Mouse (Mus musculus) neural tube, embryonic 14.5 days (tissue): ENCODE measurements around the gene Hhatl. TPM values are rescaled to one million over a fixed set of nuclear protein-coding genes. Genes with fewer than 3 reads are reported as not detected.

Source experiments
- ATAC-seq: fragments of 200-750 bp; cut with Nextera tagmentation; 2 replicates; pipeline ENCODE4 v1.8.0; 2017; ENCODE audit warnings: low read depth, mild to moderate bottlenecking, moderate TSS enrichment, moderate library complexity
- H3K27ac ChIP-seq: fragments of 300-500 bp; sonication (generic); 2 replicates; pipeline ENCODE4 v1.5.1; 2014; ENCODE audit warnings: low read depth, mild to moderate bottlenecking, control low read depth, low read length, moderate library complexity, mixed read lengths
- H3K27me3 ChIP-seq: fragments of 300-500 bp; sonication (generic); 2 replicates; pipeline ENCODE4 v1.6.1; 2014; ENCODE audit warnings: low read length; ENCODE audit not compliant: control insufficient read depth, insufficient read depth
- H3K36me3 ChIP-seq: fragments of 300-500 bp; sonication (generic); 2 replicates; pipeline ENCODE4 v1.6.1; 2014; ENCODE audit warnings: low read length, mixed read lengths; ENCODE audit not compliant: control insufficient read depth, insufficient read depth
- H3K4me1 ChIP-seq: fragments of 300-500 bp; sonication (generic); 2 replicates; pipeline ENCODE4 v1.6.1; 2014; ENCODE audit warnings: low read length; ENCODE audit not compliant: control insufficient read depth, insufficient read depth
- H3K4me2 ChIP-seq: fragments of 300-500 bp; sonication (generic); 2 replicates; pipeline ENCODE4 v1.6.1; 2014; ENCODE audit warnings: mild to moderate bottlenecking, low read depth, low read length, control low read depth
- H3K4me3 ChIP-seq: fragments of 300-500 bp; sonication (generic); 2 replicates; pipeline ENCODE4 v1.5.1; 2014; ENCODE audit warnings: low read depth, low read length, control low read depth, mixed read lengths
- H3K9ac ChIP-seq: fragments of 300-500 bp; sonication (generic); replicated peaks from 2 replicates; pipeline ENCODE4 v1.6.1; 2014; ENCODE audit warnings: low read depth, mild to moderate bottlenecking, control low read depth, low read length, mixed read lengths
- H3K9me3 ChIP-seq: fragments of 300-500 bp; sonication (generic); 2 replicates; pipeline ENCODE4 v1.6.1; 2016; ENCODE audit warnings: low read length; ENCODE audit not compliant: control insufficient read depth
- WGBS: fragments of 180-500 bp; shearing (Covaris S2); extraction: QIAGEN DNeasy Blood & Tissue Kit; methylation state at CpG from one replicate; pipeline ENCODE4 v1.1.7; 2014; 5-methylcytosine and 5-hydroxymethylcytosine counted together
- polyA plus RNA-seq: library from polyadenylated mRNA; unstranded; fragments of >200 nt; fragmentation: Nextera tagmentation; extraction: Ambion mirVana; gene quantifications from 2 replicates; pipeline ENCODE4 v1.2.1, GENCODE M21; 2014

Hhatl gene
- polyA plus RNA-seq: 0.26 and 0.40 TPM in 2 replicates

- H3K9ac ChIP-seq: no peak within 1 kb of the TSS
- WGBS: 55% methylated on average over 23 of the region's 24 CpGs
Measured at GRCm38 (mm10) chr9:121791757-121792521, at the start of gene Hhatl. Hhatl (minus strand) TSS chr9:121792507.

DNA sequence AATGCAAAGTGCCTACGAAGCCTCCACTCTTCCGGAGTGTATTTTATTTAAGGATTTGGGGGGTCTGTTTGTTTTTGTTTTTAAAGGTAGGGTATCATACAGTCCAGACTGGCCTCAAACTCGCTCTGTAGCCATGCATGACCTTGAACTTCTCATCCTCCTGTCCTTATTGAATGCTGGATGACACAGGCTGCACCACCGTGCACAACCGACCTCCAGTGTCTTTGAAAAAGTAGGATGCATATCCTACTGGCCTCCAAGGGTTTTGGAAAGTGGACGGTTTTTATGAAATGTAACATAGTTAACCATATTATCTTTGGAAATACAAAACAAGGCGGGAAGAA lies 47.3 kb upstream of the Hhatl start:
- peak; percentile 50; the same call in 1 of the 2 replicates for ATAC-seq
- H3K27ac ChIP-seq: no peak overlapping the region
- no peaks in the 10 kb centered on the region for H3K4me1 ChIP-seq
- no peaks in the 10 kb centered on the region for H3K36me3 ChIP-seq
- 40% methylated on average over 7 of the region's 7 CpGs for WGBS
- H3K27me3 ChIP-seq: no peaks in the 10 kb centered on the region
- peak overlapping the region; percentile 32; the same call in 1 of the 2 replicates for H3K9ac ChIP-seq
- peak overlapping the region; percentile 42 for H3K4me3 ChIP-seq
- peak overlapping the region; percentile 70 for H3K4me2 ChIP-seq
- H3K9me3 ChIP-seq: no peaks in the 10 kb centered on the region

More at GRCm38 (mm10) chr9:121791757-121792521, at the start of gene Hhatl:
- Histone ChIP-seq H3K27ac (no peak within 1 kb of the TSS), H3K4me2 (no peak within 1 kb of the TSS), H3K36me3 (no peaks in the 10 kb centered on the region), H3K4me1 (no peaks in the 10 kb centered on the region), H3K9me3 (no peaks in the 10 kb centered on the region), H3K4me3 (no peak within 1 kb of the TSS), H3K27me3 (no peaks in the 10 kb centered on the region)
- no peak for ATAC-seq

DNA sequence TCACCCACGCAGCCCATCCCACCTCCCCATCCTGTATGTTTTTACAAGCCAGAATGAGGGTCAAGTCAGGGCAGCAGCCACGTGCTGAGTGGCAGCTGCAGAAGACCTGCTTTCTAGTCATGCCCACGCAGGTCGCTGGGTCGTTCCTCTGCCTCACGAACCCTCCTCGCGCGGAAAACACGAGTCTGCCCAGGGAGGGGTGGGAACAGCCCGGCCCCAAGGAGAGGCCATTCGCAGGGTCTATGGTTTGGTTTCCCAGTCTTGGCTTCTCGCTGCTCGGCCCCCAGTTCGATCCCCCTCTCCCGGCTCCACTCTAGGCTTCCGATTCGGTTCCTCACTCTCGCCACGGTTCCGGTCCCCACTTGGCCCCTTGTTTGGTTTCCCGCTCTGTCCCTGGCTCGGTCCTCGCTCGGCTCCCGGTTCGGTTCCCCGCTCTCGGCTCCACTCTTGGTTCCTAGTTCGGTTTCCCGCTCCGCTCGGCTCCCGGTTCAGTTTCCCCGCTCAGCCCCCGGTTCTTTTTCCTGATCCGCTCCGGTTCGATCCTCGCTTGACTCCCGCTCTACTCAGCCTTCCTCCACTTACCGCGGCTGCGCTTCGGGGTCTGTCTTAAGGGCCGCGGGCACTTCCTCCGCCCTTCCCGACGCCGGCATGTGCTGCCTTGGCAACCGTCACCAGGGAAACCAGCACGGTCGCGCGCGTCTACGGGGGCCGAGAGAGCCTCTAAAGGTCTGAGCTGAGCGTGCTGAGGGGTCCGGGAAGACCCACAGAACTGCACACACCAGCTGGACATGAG lies 46.7 kb upstream of the Hhatl start, which contains the start of gene Ccdc13:
Gene Ccdc13 (minus strand): TSS at position 633 of the 793 bp plus-strand sequence.
- no peak within 1 kb of the TSS for H3K27ac ChIP-seq
- H3K27me3 ChIP-seq: no peaks in the 10 kb centered on the region
- H3K36me3 ChIP-seq: no peaks in the 10 kb centered on the region
- 3% methylated on average over 58 of the region's 61 CpGs for WGBS
- peak within 1 kb of the TSS; percentile 42 for H3K4me3 ChIP-seq
- H3K9me3 ChIP-seq: no peaks in the 10 kb centered on the region
- peak within 1 kb of the TSS; percentile 70 for H3K4me2 ChIP-seq
- peak; percentile 94 for ATAC-seq
- H3K9ac ChIP-seq: peak within 1 kb of the TSS; percentile 32
- no peaks in the 10 kb centered on the region for H3K4me1 ChIP-seq

DNA sequence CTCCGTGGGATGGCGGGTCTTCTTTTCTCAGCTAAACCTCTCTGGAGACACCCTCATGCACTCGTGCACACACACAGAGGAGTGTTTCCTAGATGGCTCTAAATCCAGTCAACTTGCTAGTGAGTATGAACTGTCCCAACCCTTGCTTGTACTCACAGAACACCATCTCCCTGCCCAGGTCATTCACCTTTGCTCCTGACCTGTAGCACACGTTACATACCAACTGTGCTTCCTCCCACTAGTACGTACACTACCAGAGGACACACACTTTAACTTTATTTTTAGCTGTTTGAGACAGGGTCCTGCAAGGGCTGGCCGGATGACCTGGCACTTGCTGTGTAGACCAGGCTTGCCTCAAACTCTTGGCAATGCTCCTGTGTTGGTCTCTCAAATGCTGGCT lies 45.7 kb upstream of the Hhatl start:
- Histone ChIP-seq H3K4me3 (no peak overlapping the region), H3K9ac (no peak overlapping the region), H3K36me3 (no peaks in the 10 kb centered on the region), H3K9me3 (no peaks in the 10 kb centered on the region), H3K4me2 (no peak overlapping the region), H3K4me1 (no peaks in the 10 kb centered on the region), H3K27ac (no peak overlapping the region), H3K27me3 (no peaks in the 10 kb centered on the region)
- 93% methylated on average over 6 of the region's 6 CpGs for WGBS
- ATAC-seq: no peak

DNA sequence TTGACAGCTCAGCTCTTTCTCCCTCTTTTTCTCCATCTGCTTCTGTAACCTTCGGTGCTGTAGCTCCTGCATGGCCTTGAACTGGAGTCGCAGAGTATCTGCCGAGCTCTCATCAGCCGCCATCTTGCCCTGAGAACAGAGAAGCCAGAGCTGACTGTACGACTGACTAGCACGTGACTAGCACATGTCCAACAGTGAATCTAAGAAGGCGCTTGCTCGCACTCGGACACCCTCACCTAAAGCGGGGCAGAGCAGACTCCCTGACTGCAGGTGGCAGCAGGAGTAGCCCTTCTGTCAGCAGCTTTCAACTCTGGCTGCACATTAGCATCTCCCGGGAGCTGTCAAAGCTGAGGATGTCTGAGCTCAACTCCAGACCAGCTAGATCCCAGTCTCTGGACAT lies 41.5 kb upstream of the Hhatl start:
- no peak for ATAC-seq
- H3K4me2 ChIP-seq: no peak overlapping the region
- H3K36me3 ChIP-seq: no peaks in the 10 kb centered on the region
- no peaks in the 10 kb centered on the region for H3K27me3 ChIP-seq
- no peak overlapping the region for H3K9ac ChIP-seq
- H3K4me3 ChIP-seq: no peak overlapping the region
- H3K9me3 ChIP-seq: no peaks in the 10 kb centered on the region
- H3K4me1 ChIP-seq: no peaks in the 10 kb centered on the region
- H3K27ac ChIP-seq: no peak overlapping the region
- WGBS: 85% methylated on average over 11 of the region's 11 CpGs

DNA sequence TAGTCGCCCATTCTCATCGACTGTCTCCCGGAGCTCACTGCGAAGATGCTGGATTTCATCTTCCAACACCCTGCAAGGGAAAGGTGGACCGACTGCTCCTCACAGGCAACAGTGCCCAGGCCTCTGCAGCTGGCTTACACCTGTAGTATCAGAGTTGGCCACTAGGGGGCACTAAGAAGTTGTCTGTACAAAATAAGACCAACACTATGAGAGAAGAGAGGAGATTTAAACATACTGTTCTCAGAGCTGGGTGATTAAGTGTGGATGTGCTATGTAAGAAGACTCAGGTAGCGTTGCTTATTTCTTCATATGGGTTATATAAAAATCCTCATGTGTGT lies 38.6 kb upstream of the Hhatl start:
- Histone ChIP-seq H3K27me3 (no peaks in the 10 kb centered on the region), H3K9ac (no peak overlapping the region), H3K27ac (no peak overlapping the region), H3K4me1 (no peaks in the 10 kb centered on the region), H3K4me2 (no peak overlapping the region), H3K9me3 (no peaks in the 10 kb centered on the region), H3K36me3 (no peaks in the 10 kb centered on the region), H3K4me3 (no peak overlapping the region)
- 34% methylated on average over 6 of the region's 6 CpGs for WGBS
- ATAC-seq: peak; percentile 59; the same call in 1 of the 2 replicates

GRCm38 (mm10) chr9:121830243-121830955 lies 38.1 kb upstream of the Hhatl start:
- ATAC-seq: no peak
- no peaks in the 10 kb centered on the region for H3K4me1 ChIP-seq
- no peaks in the 10 kb centered on the region for H3K36me3 ChIP-seq
- 78% methylated on average over 6 of the region's 6 CpGs for WGBS
- H3K27me3 ChIP-seq: no peaks in the 10 kb centered on the region
- no peak overlapping the region for H3K4me2 ChIP-seq
- no peaks in the 10 kb centered on the region for H3K9me3 ChIP-seq
- H3K27ac ChIP-seq: no peak overlapping the region
- H3K9ac ChIP-seq: no peak overlapping the region
- H3K4me3 ChIP-seq: no peak overlapping the region

DNA sequence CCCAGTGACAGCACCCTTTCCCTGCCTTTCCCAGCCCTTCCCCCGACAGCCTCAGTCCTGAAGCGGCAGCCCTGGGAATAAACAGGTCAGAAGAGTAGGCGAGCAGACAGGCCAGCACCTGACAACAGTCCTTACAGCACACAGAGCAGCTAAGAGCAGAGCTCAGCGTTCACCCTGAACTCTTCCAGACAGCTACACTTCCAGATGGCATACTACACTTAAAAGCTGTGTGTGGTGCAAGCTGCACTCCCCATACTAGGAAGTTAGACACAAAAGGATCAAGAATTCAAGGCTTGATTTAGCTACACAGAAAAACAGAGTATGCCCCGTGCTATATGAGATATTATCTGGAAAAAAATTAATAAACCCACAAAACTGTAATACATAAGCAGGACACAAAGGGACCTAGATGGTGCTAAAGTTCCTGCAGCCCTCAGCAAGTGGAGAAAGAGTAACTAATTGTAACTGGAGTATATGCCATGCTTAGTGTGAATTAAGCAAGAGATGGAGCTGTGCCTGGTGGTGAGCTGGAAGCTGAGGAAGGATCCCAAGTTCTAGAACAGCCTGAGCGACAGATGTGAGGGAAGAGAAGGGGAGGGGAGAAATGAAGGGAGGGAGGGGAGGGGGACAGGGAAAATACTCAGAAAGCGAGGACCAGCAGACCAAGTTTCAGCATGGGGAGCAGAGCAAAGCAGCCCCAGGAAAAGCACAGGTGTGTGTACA lies 37.1 kb upstream of the Hhatl start:
- 69% methylated on average over 7 of the region's 7 CpGs for WGBS
- Histone ChIP-seq H3K27ac (no peak overlapping the region), H3K27me3 (no peaks in the 10 kb centered on the region), H3K4me1 (no peaks in the 10 kb centered on the region), H3K9me3 (no peaks in the 10 kb centered on the region), H3K9ac (no peak overlapping the region), H3K36me3 (no peaks in the 10 kb centered on the region), H3K4me3 (no peak overlapping the region), H3K4me2 (no peak overlapping the region)
- no peak for ATAC-seq
